ENCODE assay signal across 9 mouse cellular contexts in genomic region chr6:50381504-50382091, GRCm38 (mm10).
DNase-seq lines count a peak whose midpoint lies in the region; ATAC-seq and TF ChIP-seq lines count a peak whose summit lies in the region.
"Had no signal": no experiment of that assay in that cellular context is flagged by ENCODE, and none has a peak within 500 bp of the region (broad histone marks: within the 10 kb centered on the region; RNA-seq: fewer than 3 reads in every experiment).

No protein-coding gene starts in this region.

- TF ChIP-seq POLR2A in embryonic fibroblast, embryonic 13.5 days (IDR thresholded peaks at IDR 0.05; ENCODE audit: low read depth, low read length) = no peak; the same call in 1 of the 2 replicates

- peak; percentile 21; the same call in 1 of the 2 replicates for ATAC-seq in kidney, postnatal 0 days (replicated peaks; ENCODE audit: low FRiP score, low read depth)
- no peak for ATAC-seq in midbrain, embryonic 14.5 days (ENCODE audit: low FRiP score, low TSS enrichment)

- no peaks in the 10 kb centered on the region for H3K9me3 ChIP-seq in kidney, postnatal 0 days (replicated peaks; ENCODE audit: low read length)
- no peaks in the 10 kb centered on the region for H3K9me3 ChIP-seq in midbrain, embryonic 14.5 days (ENCODE audit: control insufficient read depth, low read length)
- H3K9me3 ChIP-seq: midbrain, embryonic 12.5 days had no signal

- peaks cover 27% of the 10 kb centered on the region for H3K4me1 ChIP-seq in embryonic fibroblast, embryonic 13.5 days (ENCODE audit: control insufficient read depth, insufficient read depth, low read length)
- H3K4me1 ChIP-seq in kidney, postnatal 0 days (replicated peaks; ENCODE audit: insufficient read depth, low read length) = no peaks in the 10 kb centered on the region; the same call in none of the 2 replicates
- no peaks in the 10 kb centered on the region for H3K4me1 ChIP-seq in midbrain, embryonic 14.5 days (ENCODE audit: control insufficient read depth, insufficient read depth, low read length)
- H3K4me1 ChIP-seq: midbrain, embryonic 12.5 days had no signal

- no peak overlapping the region for H3K4me3 ChIP-seq in embryonic fibroblast, embryonic 13.5 days (ENCODE audit: insufficient read depth, low read length)
- H3K4me3 ChIP-seq in kidney, postnatal 0 days (replicated peaks; ENCODE audit: low read depth, low read length) = 0 out of 2 replicates have a peak overlapping the region, but pooled peaks have one; percentile 12
- H3K4me3 ChIP-seq in midbrain, embryonic 14.5 days (replicated peaks; ENCODE audit: low read depth, low read length) = no peak overlapping the region
- H3K4me3 ChIP-seq: midbrain, embryonic 12.5 days had no signal

- WGBS in kidney, postnatal 0 days = 9% methylated on average over 11 of the region's 11 CpGs
- 45% methylated on average over 11 of the region's 11 CpGs for WGBS in midbrain, embryonic 14.5 days

- no peaks in the 10 kb centered on the region for H3K36me3 ChIP-seq in kidney, postnatal 0 days (ENCODE audit: insufficient read depth, low read length)
- H3K36me3 ChIP-seq in midbrain, embryonic 14.5 days (ENCODE audit: control insufficient read depth, insufficient read depth, low read length) = no peaks in the 10 kb centered on the region
- H3K36me3 ChIP-seq: midbrain, embryonic 12.5 days had no signal

- H3K9ac ChIP-seq in kidney, postnatal 0 days (ENCODE audit: low read depth, low read length) = 0 out of 2 replicates have a peak overlapping the region, but pooled peaks have one; percentile 28
- no peak overlapping the region for H3K9ac ChIP-seq in midbrain, embryonic 14.5 days (replicated peaks; ENCODE audit: low read length)
- H3K9ac ChIP-seq: midbrain, embryonic 12.5 days had no signal

- DNase-seq in urinary bladder, postnatal 14 days (ENCODE audit: low spot score) = peak; percentile 47
- DNase-seq in urinary bladder, postnatal 4 days (ENCODE audit: low spot score in 2 of 2) = no peak
- peak; percentile 71 for DNase-seq in kidney, postnatal 0 days (ENCODE audit: low spot score)
- DNase-seq in lung, postnatal 36 days = peak; percentile 74
- no peak for DNase-seq in left cerebral cortex, adult 8-10 months (ENCODE audit: low spot score in 2 of 2)
- DNase-seq in right cerebral cortex, postnatal 14 days = no peak
- DNase-seq in midbrain, embryonic 14.5 days = no peak

- H3K27ac ChIP-seq in embryonic fibroblast, embryonic 13.5 days (ENCODE audit: insufficient read depth, low read length) = peak overlapping the region; percentile 94
- peak overlapping the region; percentile 63 for H3K27ac ChIP-seq in kidney, postnatal 0 days
- H3K27ac ChIP-seq in midbrain, embryonic 14.5 days (replicated peaks; ENCODE audit: low read depth, low read length) = no peak overlapping the region
- H3K27ac ChIP-seq: midbrain, embryonic 12.5 days had no signal

- no peak for TF ChIP-seq CTCF in embryonic fibroblast, embryonic 13.5 days (IDR thresholded peaks at IDR 0.05; ENCODE audit: borderline replicate concordance, insufficient read depth, low read length)
- no peak for TF ChIP-seq CTCF in kidney, postnatal 0 days (IDR thresholded peaks at IDR 0.05; ENCODE audit: low read depth)

- H3K4me2 ChIP-seq in kidney, postnatal 0 days (ENCODE audit: low read length) = peak overlapping the region; percentile 47
- no peak overlapping the region for H3K4me2 ChIP-seq in midbrain, embryonic 14.5 days (ENCODE audit: low read length)
- H3K4me2 ChIP-seq: midbrain, embryonic 12.5 days had no signal

- no peaks in the 10 kb centered on the region for H3K27me3 ChIP-seq in kidney, postnatal 0 days (ENCODE audit: insufficient read depth, low read length)
- no peaks in the 10 kb centered on the region for H3K27me3 ChIP-seq in midbrain, embryonic 14.5 days (ENCODE audit: control insufficient read depth, insufficient read depth, low read length)
- H3K27me3 ChIP-seq: midbrain, embryonic 12.5 days had no signal

Comparison
In these comparisons a context has a peak if more than half of its experiments do, and no peak if none do; other contexts are left out.
1. DNase-seq: peak in urinary bladder, postnatal 14 days (single experiment), kidney, postnatal 0 days (single experiment) and lung, postnatal 36 days (single experiment); none in urinary bladder, postnatal 4 days (0 of 2), left cerebral cortex, adult 8-10 months (0 of 2), right cerebral cortex, postnatal 14 days (single experiment) and midbrain, embryonic 14.5 days (single experiment).